Mouse (Mus musculus): ENCODE measurements around the gene Mtx2.
A peak's percentile ranks its signal among the peaks of the same experiment; 100 is the strongest.

Gene Mtx2

DNA sequence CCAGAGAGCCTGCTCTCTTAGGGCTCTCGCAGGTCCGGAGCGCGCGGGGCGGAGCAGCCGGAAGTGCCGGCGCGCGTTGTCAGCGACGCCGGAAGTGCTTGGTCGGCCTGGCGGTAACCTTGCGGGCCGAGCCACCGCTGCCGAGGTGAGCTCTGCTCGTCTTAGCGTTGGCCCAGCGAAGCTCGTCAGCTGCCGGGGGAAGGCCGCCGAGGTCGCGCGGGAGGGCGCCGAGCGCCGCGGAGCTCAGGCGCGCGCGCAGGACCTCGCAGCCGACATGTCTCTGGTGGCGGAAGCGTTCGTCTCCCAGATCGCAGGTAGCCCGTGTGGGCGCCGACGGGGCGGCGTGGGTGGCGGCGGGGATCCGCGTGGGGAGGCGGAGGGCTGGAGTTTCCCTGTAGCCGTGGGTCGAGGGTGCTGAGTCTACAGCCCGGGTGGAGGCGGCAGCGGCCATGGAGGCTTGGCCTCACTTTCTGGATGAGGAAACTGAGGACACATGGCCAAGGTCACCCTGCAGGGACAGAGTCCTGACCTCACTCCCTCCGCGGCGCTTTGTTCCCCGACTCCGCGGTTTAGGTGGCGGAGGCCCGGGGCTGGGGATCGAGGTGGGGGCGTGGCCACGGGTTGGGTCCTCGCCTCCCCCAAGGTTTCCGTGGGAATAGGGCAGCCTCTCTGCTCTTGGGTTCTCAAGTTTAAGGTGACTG lies at the start of gene Mtx2:
Gene Mtx2, plus strand, starts transcription at position 74 of the 701 bp plus-strand sequence.
- DNase-seq: peak; percentile 70

DNA sequence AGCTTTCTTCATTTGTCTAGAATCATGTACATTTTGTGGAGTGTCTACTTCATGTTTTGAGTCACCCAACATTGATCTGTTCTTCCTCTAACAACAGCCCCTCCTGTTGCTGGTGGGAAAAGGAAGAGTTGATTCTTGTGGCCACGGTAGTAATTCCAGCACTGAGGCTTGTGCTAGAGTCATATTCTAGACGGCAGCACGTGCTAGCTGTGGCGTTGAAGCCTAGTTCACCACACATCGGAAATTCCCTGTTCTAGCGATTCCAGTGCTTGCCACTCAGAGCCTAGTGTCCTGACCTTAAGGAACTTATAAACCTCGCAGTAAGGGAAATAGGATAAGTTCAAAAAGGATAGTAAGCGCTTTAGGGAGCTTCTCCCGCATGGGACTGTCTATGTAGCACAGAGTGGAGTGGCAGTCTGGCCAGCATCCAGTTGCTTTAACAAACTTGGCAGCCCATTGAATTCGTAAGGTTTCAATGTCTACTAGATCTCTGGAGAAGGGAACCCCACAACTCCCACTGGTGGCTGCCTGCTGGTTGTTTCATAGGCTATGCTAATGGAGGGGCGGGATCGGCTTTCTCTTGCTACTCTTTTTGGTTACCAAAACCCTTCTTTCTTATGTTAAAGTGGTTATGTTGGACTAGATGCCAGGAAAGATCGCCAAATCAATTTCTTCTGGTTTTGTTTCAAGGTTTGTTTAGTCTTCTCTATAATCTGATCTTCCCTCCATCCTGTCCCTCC lies 47.9 kb upstream of the Mtx2 start:
- no peak for DNase-seq

DNA sequence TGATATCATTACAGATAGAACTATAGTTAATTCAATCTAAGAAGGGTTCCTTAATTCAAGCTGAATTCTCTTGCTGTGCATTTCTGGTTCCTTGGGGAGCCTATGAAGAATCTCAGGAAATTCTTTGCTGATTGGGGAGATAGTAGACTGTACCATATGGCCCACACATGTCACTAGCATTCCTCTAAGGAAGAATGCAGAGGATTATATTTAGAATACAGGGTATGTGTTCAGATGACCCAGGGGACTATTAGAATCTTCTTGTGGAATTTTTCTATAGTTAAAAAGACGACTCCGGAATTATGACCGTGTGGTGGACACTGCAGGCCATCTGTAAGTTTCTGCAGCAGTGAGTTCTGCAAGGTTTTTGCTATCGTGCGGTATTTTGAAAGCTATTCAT lies 44.2 kb upstream of the Mtx2 start:
- no peak for DNase-seq

DNA sequence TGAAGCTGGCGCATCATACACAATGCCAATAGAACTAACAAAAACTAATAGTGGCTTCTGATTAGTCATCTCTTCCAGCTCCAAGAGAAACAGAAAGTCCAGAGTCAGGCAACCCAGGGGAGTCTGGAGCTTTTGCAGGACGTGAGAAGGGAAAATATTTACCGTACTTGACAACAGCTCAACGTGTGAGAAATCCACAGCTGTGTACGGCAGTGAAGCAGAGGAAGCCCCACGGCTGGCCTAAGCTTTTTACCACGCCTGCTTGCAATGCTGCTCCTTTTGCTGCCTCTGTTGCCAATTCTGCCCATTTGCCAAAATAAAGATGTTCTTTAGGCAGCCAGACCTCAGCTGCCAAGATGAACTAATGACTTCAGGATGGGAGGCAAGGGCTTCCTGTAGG lies 30.1 kb upstream of the Mtx2 start:
- no peak for DNase-seq

DNA sequence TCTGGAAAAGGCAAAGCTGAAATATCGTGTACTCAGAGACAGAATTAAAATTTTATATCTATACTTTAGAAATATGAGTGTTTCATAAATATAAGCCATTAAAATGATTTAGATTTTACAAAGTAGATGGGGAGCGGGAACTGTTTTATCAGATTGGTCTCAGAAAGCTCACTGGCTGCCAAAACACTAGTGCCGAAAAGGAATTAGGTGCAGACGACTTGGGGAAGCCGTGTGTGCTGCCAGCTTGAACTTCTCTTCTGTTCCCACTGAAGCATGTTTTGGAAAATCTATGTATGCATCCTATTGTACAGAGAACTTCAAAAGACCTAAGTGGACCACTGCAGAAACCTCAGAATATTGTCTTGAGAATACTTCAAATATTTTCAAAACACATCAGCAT lies 17.2 kb upstream of the Mtx2 start:
- no peak for DNase-seq

DNA sequence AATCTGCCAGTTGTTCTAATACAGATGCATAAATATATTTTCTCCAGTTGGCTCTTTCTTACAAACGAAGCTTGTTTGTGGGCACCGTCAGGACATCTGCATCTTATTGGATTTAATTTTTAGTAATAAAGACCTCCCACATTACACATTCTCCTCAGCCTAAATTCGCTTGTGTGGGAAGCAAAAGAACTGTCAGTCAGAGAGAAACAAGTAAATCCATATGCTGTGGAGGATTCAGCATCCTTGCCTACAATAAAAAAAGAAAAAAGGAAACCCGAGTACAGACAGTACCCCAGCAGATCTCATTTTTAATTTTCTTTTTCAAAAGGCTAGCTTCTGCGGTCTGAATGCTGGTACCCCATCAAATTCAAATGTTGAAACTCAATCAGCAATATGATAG lies 2.9 kb upstream of the Mtx2 start:
- peak; percentile 25 for DNase-seq

DNA sequence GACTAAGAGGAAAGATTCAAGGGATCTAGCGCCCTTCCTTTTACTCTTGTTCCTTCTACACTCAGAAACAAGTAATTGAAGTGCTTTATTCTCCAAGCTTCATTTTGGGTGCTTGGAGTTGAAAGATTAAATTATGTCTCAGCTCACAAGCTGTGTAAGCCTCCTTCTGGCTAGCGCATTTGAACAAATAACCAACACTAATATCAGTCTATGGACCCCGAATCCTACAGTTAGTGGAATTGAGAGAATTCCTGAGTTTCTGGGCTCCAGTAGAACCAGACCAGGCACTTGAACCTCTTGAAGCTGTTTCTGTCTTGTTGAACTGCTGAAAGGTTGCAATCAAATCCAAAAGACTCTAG lies 253 bp upstream of the Mtx2 start:
- DNase-seq: no peak

DNA sequence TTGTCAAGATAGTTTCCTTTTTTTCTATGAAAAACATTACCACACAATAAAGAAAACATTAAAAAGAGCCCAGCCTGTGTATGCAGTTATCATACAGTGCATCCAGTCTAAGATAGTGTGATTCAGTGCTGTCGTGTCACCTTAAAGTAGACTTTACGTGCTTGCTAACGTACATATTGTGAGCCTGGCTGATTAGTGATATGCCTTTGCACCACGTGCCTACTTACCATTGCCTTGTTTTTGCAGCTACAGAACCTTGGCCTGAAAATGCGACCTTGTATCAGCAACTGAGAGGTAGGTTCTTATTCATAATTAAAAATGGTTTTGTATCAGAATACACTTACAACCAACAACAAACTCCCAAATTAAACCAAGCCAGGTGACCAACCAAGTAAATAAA lies 21.4 kb downstream of the Mtx2 start:
- DNase-seq: no peak

DNA sequence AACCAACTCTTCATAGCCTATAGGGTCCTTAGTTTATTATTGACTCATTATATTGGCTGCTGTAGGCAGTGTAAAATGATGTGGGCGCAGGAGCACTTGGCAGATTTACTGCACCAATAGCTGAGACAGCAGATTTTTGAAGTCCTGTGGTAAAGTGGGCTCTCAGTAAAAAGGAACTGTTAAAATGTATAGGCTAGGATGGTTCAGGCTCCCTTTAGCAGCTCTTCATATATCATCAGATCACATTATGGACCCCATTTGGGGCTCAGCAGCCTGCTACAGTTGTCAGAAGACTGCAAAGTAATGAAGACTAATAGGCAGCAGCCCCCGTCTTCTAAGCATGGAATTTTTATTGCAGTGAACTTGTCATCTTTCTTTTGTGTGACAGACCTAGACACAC lies 21.9 kb downstream of the Mtx2 start:
- DNase-seq: no peak

DNA sequence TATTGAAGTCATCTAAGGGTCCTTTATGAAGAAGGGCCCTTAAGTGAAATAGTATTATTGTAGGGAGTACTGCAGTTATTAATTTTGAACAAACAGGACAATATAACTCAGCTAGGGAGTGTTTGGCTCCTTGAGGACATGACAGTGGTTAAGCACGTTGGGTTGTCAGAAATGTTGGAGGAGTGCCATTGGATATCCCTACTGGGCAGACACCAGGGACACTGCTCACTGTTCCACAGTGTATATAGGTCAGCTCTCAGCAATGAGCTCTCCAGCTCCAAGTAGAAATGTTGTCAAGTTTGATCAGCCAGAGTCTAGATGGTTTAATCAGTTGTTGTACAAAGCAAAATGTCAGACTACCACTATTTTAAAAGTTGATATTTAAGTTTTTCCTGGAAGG lies 24.4 kb downstream of the Mtx2 start:
- no peak for DNase-seq

DNA sequence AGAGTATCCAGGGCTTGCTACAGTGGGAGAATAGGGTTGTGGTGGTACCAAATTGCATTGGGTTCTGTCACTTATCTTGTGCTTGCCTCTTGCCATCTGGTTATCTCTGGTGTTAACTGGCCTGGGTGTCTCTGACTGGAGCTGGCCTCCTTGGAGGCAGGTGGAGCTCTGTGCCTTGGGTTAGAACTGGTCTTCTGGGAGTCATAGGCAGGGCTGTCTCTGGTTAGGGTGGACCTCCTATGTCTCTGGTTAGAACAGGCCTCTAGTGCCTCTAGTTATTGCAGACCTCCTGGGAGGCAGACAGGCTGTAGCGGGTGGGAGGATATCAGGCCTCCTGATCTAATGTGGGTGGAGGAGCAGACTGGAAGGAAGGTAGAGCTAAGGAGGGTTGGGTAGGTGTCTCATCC lies 36.5 kb downstream of the Mtx2 start:
- DNase-seq: no peak

DNA sequence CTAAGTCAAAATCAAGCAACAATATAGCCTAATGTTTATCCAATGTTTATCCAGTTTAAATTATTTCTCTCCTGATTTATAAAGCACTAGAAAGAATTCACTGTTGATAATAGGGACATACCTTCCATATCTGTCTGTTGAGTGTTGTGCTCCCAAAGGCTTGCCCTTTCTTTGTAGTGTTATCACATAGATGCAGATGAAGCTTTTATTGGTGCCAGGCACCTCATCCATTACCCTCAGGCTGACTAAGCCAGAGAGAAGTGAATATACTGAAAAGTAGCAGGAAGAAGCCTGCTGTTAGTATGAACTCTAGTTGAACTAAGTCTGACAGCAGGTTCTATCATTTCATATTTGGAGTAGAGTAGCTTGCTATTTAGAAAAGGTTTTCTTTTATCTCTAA lies 39.8 kb downstream of the Mtx2 start:
- no peak for DNase-seq

DNA sequence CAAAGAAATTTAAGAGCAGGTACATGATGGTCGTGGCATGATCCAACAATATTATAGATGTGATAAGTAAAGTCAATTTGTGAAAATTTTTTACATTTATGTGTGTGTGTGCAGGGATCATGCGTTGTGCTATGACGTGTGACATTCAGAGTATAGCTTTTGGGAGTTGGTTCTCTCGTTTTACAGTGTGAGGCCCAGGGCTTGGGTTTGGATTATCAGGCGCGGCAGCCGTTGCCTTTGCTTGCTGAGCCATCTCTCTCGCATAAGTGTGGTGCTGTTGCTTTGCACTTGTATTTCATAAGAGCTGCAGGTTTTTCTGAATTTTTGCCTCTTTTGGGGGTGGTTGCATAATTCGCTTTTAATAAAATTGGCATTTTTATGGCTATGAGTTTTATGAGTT lies 48.4 kb downstream of the Mtx2 start:
- DNase-seq: no peak

DNA sequence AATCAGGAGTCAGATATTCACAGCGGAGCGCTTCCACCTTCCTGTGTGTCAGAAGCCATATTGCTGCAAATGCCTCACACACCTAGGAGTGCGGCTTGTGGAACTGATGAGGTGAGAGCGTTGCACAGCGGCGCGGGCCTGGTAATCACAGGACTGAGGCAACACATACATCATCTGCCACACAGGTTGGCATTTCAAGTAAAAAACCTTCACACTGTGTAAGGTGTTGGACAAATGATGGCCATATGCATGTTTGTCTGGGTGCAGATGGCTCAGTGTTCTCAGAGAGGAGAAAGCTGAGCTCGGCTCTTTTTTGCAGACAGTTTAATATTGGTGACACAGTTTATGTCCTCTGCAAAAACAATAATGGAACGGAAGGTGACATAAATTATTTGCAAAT lies 58.8 kb downstream of the Mtx2 start:
- DNase-seq: peak; percentile 22

DNA sequence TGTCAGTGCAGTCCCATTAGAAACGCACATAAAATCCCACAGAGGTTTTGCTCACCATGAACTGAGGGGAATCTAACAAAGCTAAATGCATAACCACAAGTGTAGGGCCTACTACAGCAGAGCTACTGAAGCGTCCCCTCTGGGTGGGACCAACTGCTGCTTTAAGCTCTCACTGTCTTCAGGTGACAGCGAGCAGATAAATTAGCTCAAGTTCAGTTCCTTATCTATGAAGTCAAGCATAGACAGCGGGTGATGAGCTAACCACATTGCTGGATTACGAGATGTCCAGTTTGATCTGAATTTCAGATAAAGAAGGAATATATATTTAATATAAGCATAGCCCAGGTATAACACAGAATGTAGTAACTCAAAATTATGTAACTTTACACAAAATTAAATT lies 66.3 kb downstream of the Mtx2 start:
- no peak for DNase-seq

DNA sequence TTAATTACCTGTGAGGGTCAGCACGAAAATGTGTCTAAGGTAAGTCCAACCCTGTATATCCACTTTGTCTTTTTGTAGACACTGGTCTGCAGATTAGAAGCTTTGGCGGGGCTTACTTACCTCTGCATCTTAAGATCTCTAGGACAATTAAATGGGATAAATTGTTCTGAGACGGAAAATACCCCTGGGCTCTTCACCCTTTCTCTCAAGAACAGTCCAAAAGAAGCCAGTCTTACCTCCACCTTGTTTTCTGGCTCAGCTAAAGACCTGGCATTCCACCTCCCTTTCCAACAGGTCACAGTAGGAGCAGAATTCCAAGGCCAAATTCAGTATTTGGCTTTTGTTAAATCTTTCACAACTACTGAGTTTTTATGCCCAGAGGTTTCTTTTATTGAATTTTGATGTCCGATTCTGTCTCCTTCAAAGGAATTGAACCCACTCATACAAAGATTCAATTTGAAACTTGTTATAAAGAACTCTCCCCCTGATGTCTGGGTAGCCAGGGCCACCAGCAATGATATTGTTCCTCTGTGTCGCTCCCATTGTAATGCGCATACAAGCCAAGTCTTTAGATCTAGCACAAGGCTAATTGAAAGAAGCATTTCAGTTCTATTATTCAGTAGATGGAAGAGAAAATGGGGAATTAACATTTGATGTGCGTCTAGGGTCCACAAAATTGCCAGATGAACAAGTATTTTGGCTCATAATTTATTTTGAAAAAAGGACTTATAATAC lies 67.4 kb downstream of the Mtx2 start:
- DNase-seq: no peak

DNA sequence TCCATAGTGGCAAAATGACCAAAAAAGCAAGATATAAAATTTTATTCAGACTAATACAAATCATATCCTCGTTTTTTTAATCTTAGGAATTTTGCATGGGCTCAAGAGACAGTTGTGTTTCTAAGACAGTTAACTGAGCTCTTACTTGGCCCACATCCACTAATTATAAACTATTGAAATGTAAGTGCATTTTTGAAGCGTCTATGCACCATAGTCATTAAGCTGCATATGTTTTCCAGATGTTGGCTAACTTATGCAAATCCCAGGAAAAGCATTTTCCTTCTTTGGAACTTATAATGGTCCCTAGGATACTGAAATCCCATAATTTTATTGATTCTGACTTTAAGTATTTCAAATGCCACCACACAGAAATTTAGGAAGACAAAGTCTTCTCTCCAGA lies 68.5 kb downstream of the Mtx2 start:
- no peak for DNase-seq

DNA sequence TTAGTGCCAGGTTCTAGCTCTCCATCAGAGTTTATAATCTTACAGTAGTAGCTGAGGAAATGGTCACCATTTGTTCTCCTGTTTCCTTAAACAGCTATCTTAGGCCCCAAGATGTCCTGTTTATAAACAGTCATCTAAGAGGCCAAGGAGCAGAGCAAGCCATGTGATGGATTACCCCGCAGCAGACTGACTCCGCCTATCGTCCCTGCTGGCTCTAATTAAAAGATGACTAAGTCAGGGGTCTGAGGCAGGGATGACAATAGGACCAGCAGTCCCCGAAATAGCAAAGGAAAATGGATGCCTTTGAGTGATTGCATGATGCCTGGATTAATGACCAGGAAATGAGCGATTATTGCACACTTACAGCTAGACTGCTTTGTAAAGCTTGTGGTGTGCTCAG lies 74.4 kb downstream of the Mtx2 start:
- DNase-seq: no peak

DNA sequence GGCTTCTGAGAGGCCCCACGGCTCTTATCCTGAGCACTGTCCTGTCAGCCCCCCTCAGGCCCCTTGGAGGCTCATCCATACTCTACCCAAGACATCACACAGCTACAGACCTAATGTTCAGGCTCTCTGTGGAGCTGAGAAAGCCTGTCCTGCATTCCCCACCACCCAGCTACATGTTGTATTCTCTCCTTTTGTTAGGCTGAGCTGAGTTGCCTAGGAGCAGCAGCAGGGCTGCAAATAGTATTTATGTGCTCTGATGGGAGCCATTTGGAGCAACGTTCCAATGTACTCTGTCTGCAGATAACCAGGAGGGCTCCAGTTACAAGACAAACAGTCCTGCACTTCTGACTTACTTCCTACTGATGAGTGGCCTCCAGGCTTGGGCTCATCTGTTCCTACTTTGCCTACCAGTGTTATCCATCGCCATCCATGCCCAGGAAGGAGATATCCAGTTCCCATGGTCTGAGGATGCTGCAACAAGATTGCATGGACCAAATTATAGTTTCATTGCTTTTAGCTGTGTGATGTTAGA lies 76.2 kb downstream of the Mtx2 start:
- no peak for DNase-seq

DNA sequence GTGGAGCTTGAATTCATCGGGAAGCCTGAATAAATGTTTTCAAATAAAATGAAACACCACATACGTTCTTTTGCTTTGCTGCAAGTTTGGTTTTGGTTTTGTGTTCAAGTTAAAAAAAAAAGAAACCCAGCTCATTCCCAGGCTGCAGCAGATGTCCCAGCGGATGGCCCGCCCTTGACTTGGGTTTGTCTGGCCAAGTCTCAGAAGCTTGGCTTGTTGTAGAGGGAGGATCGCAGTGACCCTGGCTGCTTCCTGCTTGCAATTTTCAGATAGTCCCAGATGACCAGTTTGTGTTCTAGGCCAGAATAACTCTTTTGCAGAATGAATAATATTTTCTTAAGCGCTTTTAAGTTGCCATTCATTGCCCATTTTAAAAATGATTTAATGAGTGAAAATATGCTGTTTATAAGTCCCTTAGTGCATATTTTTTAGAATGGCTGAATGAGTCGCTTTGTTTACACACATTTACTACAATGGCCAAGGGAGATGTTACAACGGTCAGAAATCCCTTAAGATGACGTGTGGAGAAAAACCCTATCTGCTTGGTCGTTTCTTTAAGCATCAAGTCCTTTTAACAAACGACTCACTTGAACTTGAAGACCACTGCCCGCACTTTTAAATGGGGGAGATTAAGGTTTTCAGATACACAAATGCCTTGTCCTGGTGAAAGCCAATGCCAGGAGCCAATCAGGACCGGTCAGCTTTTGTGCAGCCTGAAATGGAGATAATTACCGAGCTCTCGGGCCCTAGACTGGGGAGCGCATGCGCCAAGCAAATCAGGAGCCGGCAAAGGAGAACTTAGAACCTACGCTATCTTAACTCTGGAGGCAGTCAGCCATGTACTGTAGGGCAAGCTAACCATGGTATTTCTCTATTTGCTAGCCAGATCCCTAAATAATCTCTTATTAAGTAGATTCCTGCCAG lies 82.0 kb downstream of the Mtx2 start:
- no peak for DNase-seq

DNA sequence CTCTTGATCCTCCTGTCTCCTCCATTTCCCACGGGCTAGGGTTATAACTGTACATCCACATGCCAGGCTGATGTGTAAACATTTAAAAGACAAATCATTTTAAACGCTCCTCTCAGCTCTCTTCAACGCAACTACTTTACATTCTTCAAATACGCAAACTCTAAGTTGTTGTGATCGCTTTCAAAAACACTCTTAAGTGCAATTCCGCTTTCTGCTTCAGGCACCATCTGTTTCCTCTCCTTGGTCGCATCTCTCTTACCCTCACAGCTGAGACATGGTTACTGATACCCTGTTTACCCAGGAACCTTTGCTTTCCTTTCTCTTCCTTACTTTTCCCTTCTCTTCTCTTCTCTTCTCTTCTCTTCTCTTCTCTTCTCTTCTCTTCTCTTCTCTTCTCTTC lies 86.4 kb downstream of the Mtx2 start:
- no peak for DNase-seq

DNA sequence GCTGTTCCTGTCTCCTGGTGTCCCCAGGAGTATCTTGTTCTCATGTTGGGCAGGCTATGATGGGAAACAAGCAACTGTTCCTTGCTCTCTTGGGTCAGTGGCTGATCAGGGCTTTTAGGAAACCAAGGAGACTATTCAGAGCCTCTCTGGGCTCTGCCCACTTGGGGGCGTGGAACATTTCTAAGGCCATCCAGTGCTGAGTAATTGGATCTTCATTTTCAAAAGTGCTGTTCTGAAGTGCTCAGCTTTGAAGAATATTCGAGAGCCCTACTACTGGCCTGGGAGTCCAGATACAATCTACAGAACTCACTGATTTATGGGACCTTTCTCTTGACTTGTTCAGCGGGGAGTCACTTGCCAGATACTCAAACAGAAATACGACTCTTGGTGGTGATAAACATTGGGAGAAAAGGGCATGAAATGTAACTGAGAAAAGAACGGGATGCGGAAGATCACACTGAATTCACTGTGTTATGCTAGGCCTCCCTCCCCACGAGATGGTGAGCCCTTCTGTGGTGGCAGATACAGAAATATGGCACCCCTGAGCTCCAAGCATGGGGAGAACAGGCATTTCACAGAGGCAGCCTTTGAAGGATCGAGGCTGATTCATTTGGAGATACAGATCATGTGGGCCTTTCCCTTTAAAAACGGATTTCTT lies 92.4 kb downstream of the Mtx2 start:
- no peak for DNase-seq

Data from layer of hippocampus, adult 9-11 months (tissue).